ENCODE assay signal across 16 mouse cellular contexts in genomic region chr11:119359089-119359488, GRCm38 (mm10). TPM values are rescaled to one million over a fixed set of nuclear protein-coding genes. Genes with fewer than 3 reads are reported as not detected.
"Had no signal": no experiment of that assay in that cellular context is flagged by ENCODE, and none has a peak within 500 bp of the region (broad histone marks: within the 10 kb centered on the region; RNA-seq: fewer than 3 reads in every experiment).

No protein-coding gene starts in this region.

- DNase-seq: heart, postnatal 10 days; heart, postnatal 14 days; heart, postnatal 36 days; kidney, adult 11 months; kidney, adult 18-20 months; kidney, adult 2 months; kidney, adult 8-10 months; kidney, adult 9 months; kidney, postnatal 10 days; kidney, postnatal 14 days; kidney, postnatal 25 days; kidney, postnatal 36 days; kidney, postnatal 4 days; layer of hippocampus, adult 9-11 months; layer of hippocampus, postnatal 36 days had no signal

RNA-seq across cellular contexts. Expression of gene Card14, which starts 51.5 kb away (rescaled TPM):
- total RNA-seq: hematopoietic stem cell, adult 5-6 weeks had no signal
